25 mouse cellular contexts compared by ENCODE assay signal in genomic region chr2:92523321-92523895, GRCm38 (mm10).
DNase-seq lines count a peak whose midpoint lies in the region; ATAC-seq lines count a peak whose summit lies in the region.
"Had no signal": no experiment of that assay in that cellular context is flagged by ENCODE, and none has a peak within 500 bp of the region (broad histone marks: within the 10 kb centered on the region; RNA-seq: fewer than 3 reads in every experiment).

No protein-coding gene starts in this region.

- no peaks in the 10 kb centered on the region for H3K36me3 ChIP-seq in heart, embryonic 11.5 days (ENCODE audit: control insufficient read depth, insufficient read depth, low read length)
- H3K36me3 ChIP-seq in stomach, embryonic 15.5 days: no peaks in the 10 kb centered on the region
- H3K36me3 ChIP-seq: forebrain, embryonic 10.5 days; hindbrain, embryonic 12.5 days had no signal

- 0 out of 2 replicates have a peak, but pooled peaks cover 2% of the 10 kb centered on the region for H3K27me3 ChIP-seq in heart, embryonic 11.5 days (ENCODE audit: control insufficient read depth, insufficient read depth, low read length)
- no peaks in the 10 kb centered on the region for H3K27me3 ChIP-seq in stomach, embryonic 15.5 days (replicated peaks)
- H3K27me3 ChIP-seq: hindbrain, embryonic 12.5 days had no signal

- H3K4me1 ChIP-seq in heart, embryonic 11.5 days (ENCODE audit: control insufficient read depth, insufficient read depth, low read length): 0 out of 2 replicates have a peak, but pooled peaks cover 3% of the 10 kb centered on the region
- H3K4me1 ChIP-seq in stomach, embryonic 15.5 days: no peaks in the 10 kb centered on the region

- no peak overlapping the region for H3K4me2 ChIP-seq in heart, embryonic 11.5 days
- no peak overlapping the region for H3K4me2 ChIP-seq in stomach, embryonic 15.5 days
- H3K4me2 ChIP-seq: hindbrain, embryonic 12.5 days had no signal

- no peak overlapping the region for H3K27ac ChIP-seq in heart, embryonic 11.5 days (ENCODE audit: low read depth, low read length)
- no peak overlapping the region for H3K27ac ChIP-seq in stomach, embryonic 15.5 days
- H3K27ac ChIP-seq: forebrain, embryonic 10.5 days; heart, adult 2 months; hindbrain, embryonic 12.5 days; left cerebral cortex, adult 2 months had no signal

- 70% methylated on average over 13 of the region's 13 CpGs for WGBS in heart, embryonic 11.5 days (ENCODE audit: insufficient replicate concordance)
- WGBS in stomach, embryonic 15.5 days: 44% methylated on average over 13 of the region's 13 CpGs

- peak; percentile 84 for DNase-seq in heart, adult 11 months
- peak; percentile 8 to 47 for DNase-seq in spleen, postnatal 4 days (ENCODE audit: low spot score in 2 of 2)
- DNase-seq in spleen, postnatal 14 days (ENCODE audit: low spot score in 2 of 2): no peak
- peak; percentile 47 for DNase-seq in adrenal gland, postnatal 25 days
- no peak for DNase-seq in cerebellum, postnatal 4 days (ENCODE audit: low spot score in 2 of 2)
- DNase-seq: cerebellum, adult 11 months; cerebellum, postnatal 25 days; gastrocnemius, postnatal 14 days; heart, adult 2 months; heart, postnatal 10 days; kidney, adult 9 months; kidney, postnatal 25 days; layer of hippocampus, adult 9-11 months; left cerebral cortex, postnatal 4 days; liver, postnatal 0 days; thymus, postnatal 36 days had no signal

- H3K4me3 ChIP-seq in heart, embryonic 11.5 days (ENCODE audit: low read depth, low read length): no peak overlapping the region
- no peak overlapping the region for H3K4me3 ChIP-seq in stomach, embryonic 15.5 days (replicated peaks)
- H3K4me3 ChIP-seq: forebrain, embryonic 10.5 days; heart, adult 2 months; hindbrain, embryonic 12.5 days; left cerebral cortex, adult 2 months had no signal

- H3K9ac ChIP-seq in heart, embryonic 11.5 days (ENCODE audit: low read depth, low read length): no peak overlapping the region
- H3K9ac ChIP-seq in stomach, embryonic 15.5 days: no peak overlapping the region
- H3K9ac ChIP-seq: hindbrain, embryonic 12.5 days; liver, postnatal 0 days had no signal

- H3K9me3 ChIP-seq in heart, embryonic 11.5 days (replicated peaks; ENCODE audit: control insufficient read depth, low read length): no peaks in the 10 kb centered on the region
- H3K9me3 ChIP-seq in stomach, embryonic 15.5 days: no peaks in the 10 kb centered on the region
- H3K9me3 ChIP-seq: forebrain, embryonic 10.5 days; hindbrain, embryonic 12.5 days had no signal

- ATAC-seq in heart, embryonic 11.5 days (replicated peaks; ENCODE audit: insufficient number of reproducible peaks, low FRiP score, low TSS enrichment): no peak
- ATAC-seq in stomach, embryonic 15.5 days (ENCODE audit: insufficient read depth, low FRiP score, low read depth): 0 out of 2 replicates have a peak, but pooled peaks have one; percentile 22
- ATAC-seq in megakaryocyte progenitor cell, adult 5-6 weeks (replicated peaks; ENCODE audit: poor library complexity): no peak
- ATAC-seq: activated CD4-positive, CD25-positive, alpha-beta regulatory T cell, adult 4 months; CD4-positive, CD25-positive, alpha-beta regulatory T cell, adult 4 months; liver, postnatal 0 days; midbrain, embryonic 16.5 days had no signal

Comparison
In these comparisons a context has a peak if more than half of its experiments do, and no peak if none do; other contexts are left out.
1. DNase-seq: peak in heart, adult 11 months (single experiment), spleen, postnatal 4 days (2 of 2) and adrenal gland, postnatal 25 days (single experiment); none in spleen, postnatal 14 days (0 of 2) and cerebellum, postnatal 4 days (0 of 2).